Mouse (Mus musculus) MEL (cell line): ENCODE measurements at regions not wholly inside any gene's neighbourhood (a gene's known extent, or its start where the extent isn't known, plus 50 kb on each side); places are given as distances from the start of the nearest gene placed in this dataset.

ENCODE experiments used
- DNase-seq: peaks from one replicate; pipeline ENCODE4 v3.0.0; 2011; ENCODE audit warnings: low read depth, low spot score
- H3K27ac ChIP-seq: 2 replicates; pipeline ENCODE4 v1.5.1; 2012; ENCODE audit warnings: low read depth, mild to moderate bottlenecking, control low read depth, low read length, moderate library complexity; ENCODE audit not compliant: control insufficient read depth
- H3K27me3 ChIP-seq, 2 experiments: fragments of 150-350 bp in 1 of 2; sonication (generic) in 1 of 2; 2 replicates each; pipeline ENCODE4 v1.6.1; 2012; ENCODE audit warnings: low read length in 2 of 2, mild to moderate bottlenecking in 2 of 2, improper control_type of control experiment in 1 of 2, moderate library complexity in 1 of 2; ENCODE audit not compliant: insufficient read depth in 2 of 2, control insufficient read depth in 1 of 2
- H3K36me3 ChIP-seq, 2 experiments: 2 replicates each; pipeline ENCODE4 v1.6.1; 2012 to 2014; ENCODE audit warnings: low read length in 2 of 2, improper control_type of control experiment in 1 of 2, inconsistent platforms in 1 of 2, mild to moderate bottlenecking in 1 of 2; ENCODE audit not compliant: insufficient read depth in 2 of 2, control insufficient read depth in 1 of 2
- H3K4me1 ChIP-seq, 2 experiments: fragments of 150-350 bp in 1 of 2; sonication (generic) in 1 of 2; 2 replicates each; pipeline ENCODE4 v1.6.1; 2012; ENCODE audit warnings: low read length in 2 of 2, improper control_type of control experiment in 1 of 2, mild to moderate bottlenecking in 1 of 2; ENCODE audit not compliant: insufficient read depth in 2 of 2, control insufficient read depth in 1 of 2
- H3K4me3 ChIP-seq, 2 experiments: fragments of 150-350 bp in 1 of 2; sonication (generic) in 1 of 2; 2 replicates each; pipeline ENCODE4 v1.5.1; 2012; ENCODE audit warnings: low read depth in 2 of 2, low read length in 2 of 2, mild to moderate bottlenecking in 2 of 2, moderate library complexity in 2 of 2, control low read depth in 1 of 2, improper control_type of control experiment in 1 of 2; ENCODE audit not compliant: control insufficient read depth in 1 of 2, insufficient read depth in 1 of 2
- H3K79me2 ChIP-seq: 2 replicates; pipeline ENCODE4 v1.6.1; 2012; ENCODE audit warnings: mild to moderate bottlenecking, low read length, moderate library complexity; ENCODE audit not compliant: control insufficient read depth, poor library complexity, insufficient read depth
- H3K9ac ChIP-seq: 2 replicates; pipeline ENCODE4 v1.6.1; 2012; ENCODE audit warnings: low read depth, mild to moderate bottlenecking, control low read depth, low read length, moderate library complexity; ENCODE audit not compliant: control insufficient read depth, poor library complexity, severe bottlenecking
- H3K9me3 ChIP-seq: fragments of 150-350 bp; sonication (generic); replicated peaks from 2 replicates; pipeline ENCODE4 v1.6.1; 2012; ENCODE audit warnings: mild to moderate bottlenecking, low read length, improper control_type of control experiment, moderate library complexity; ENCODE audit not compliant: insufficient read depth
- BHLHE40 ChIP-seq: IDR thresholded peaks from 2 replicates; pipeline ENCODE4 v1.6.1; 2012; ENCODE audit warnings: low read depth, mild to moderate bottlenecking, inconsistent platforms, low read length, improper control_type of control experiment, borderline replicate concordance
- CHD1 ChIP-seq: IDR thresholded peaks from 2 replicates; pipeline ENCODE4 v1.6.1; 2012; ENCODE audit warnings: low read depth, mild to moderate bottlenecking, inconsistent platforms, low read length, improper control_type of control experiment
- CHD2 ChIP-seq: IDR thresholded peaks from 2 replicates; pipeline ENCODE4 v1.6.1; 2011; ENCODE audit warnings: low read length, improper control_type of control experiment
- CTCF ChIP-seq, 3 experiments: IDR thresholded peaks in 2 of 3; conservative IDR thresholded peaks in 1 of 3; 2 replicates each; pipeline ENCODE4 v1.5.1; 2011 to 2012; ENCODE audit warnings: low read length in 3 of 3, low read depth in 2 of 3, mild to moderate bottlenecking in 2 of 3, improper control_type of control experiment in 1 of 3, inconsistent platforms in 1 of 3, mixed read lengths in 1 of 3, moderate library complexity in 1 of 3; ENCODE audit not compliant: control insufficient read depth in 1 of 3, insufficient read depth in 1 of 3, poor library complexity in 1 of 3, severe bottlenecking in 1 of 3
- E2F4 ChIP-seq: IDR thresholded peaks from 2 replicates; pipeline ENCODE4 v1.6.1; 2011; ENCODE audit warnings: low read depth, low read length, improper control_type of control experiment, borderline replicate concordance
- ELF1 ChIP-seq: IDR thresholded peaks from 2 replicates; pipeline ENCODE4 v1.6.1; 2014; ENCODE audit warnings: low read depth, mild to moderate bottlenecking, inconsistent platforms, low read length, improper control_type of control experiment, moderate library complexity
- EP300 ChIP-seq, 2 experiments: IDR thresholded peaks; 2 replicates each; pipeline ENCODE4 v1.6.1; 2011; ENCODE audit warnings: improper control_type of control experiment in 2 of 2, low read length in 2 of 2, low read depth in 1 of 2, mild to moderate bottlenecking in 1 of 2
- GABPA ChIP-seq: IDR thresholded peaks from 2 replicates; pipeline ENCODE4 v1.6.1; 2012; ENCODE audit warnings: low read depth, mild to moderate bottlenecking, inconsistent platforms, low read length, improper control_type of control experiment, moderate library complexity
- GATA1 ChIP-seq: IDR thresholded peaks from 2 replicates; pipeline ENCODE4 v1.6.1; 2011; ENCODE audit warnings: low read depth, low read length, improper control_type of control experiment
- HCFC1 ChIP-seq: IDR thresholded peaks from 2 replicates; pipeline ENCODE4 v1.6.1; 2012; ENCODE audit warnings: low read depth, mild to moderate bottlenecking, inconsistent platforms, low read length, improper control_type of control experiment, moderate library complexity
- JUND ChIP-seq: IDR thresholded peaks from 2 replicates; pipeline ENCODE4 v1.6.1; 2011; ENCODE audit warnings: low read depth, mild to moderate bottlenecking, improper control_type of control experiment, low read length
- KAT2A ChIP-seq: conservative IDR thresholded peaks from 2 replicates; pipeline ENCODE4 v1.6.1; 2012; ENCODE audit warnings: low read depth, low read length, improper control_type of control experiment, inconsistent platforms
- MAFK ChIP-seq: IDR thresholded peaks from 2 replicates; pipeline ENCODE4 v1.6.1; 2011; ENCODE audit warnings: low read depth, mild to moderate bottlenecking, low read length, improper control_type of control experiment, borderline replicate concordance
- MEF2A ChIP-seq: IDR thresholded peaks from 2 replicates; pipeline ENCODE4 v1.6.1; 2014; ENCODE audit warnings: low read depth, mild to moderate bottlenecking, inconsistent platforms, low read length, improper control_type of control experiment; ENCODE audit not compliant: poor library complexity, insufficient replicate concordance, severe bottlenecking; ENCODE audit errors: extremely low read depth
- MXI1 ChIP-seq: IDR thresholded peaks from 2 replicates; pipeline ENCODE4 v1.6.1; 2011; ENCODE audit warnings: mild to moderate bottlenecking, low read depth, low read length, improper control_type of control experiment
- MYC ChIP-seq: IDR thresholded peaks from 2 replicates; pipeline ENCODE4 v1.6.1; 2011; ENCODE audit warnings: low read depth, mild to moderate bottlenecking, low read length, improper control_type of control experiment, moderate library complexity
- NELFE ChIP-seq: IDR thresholded peaks from 2 replicates; pipeline ENCODE4 v1.6.1; 2011; ENCODE audit warnings: low read depth, low read length, improper control_type of control experiment
- NRF1 ChIP-seq: IDR thresholded peaks from 2 replicates; pipeline ENCODE4 v1.6.1; 2014; ENCODE audit warnings: low read depth, mild to moderate bottlenecking, inconsistent platforms, low read length, improper control_type of control experiment, moderate library complexity; ENCODE audit not compliant: poor library complexity, insufficient read depth, severe bottlenecking
- POLR2AphosphoS5 ChIP-seq: IDR thresholded peaks from 2 replicates; pipeline ENCODE4 v1.6.1; 2012; ENCODE audit warnings: low read depth, borderline replicate concordance, mild to moderate bottlenecking, inconsistent platforms, low read length, moderate library complexity, mixed read lengths
- RAD21 ChIP-seq: IDR thresholded peaks from 2 replicates; pipeline ENCODE4 v1.6.1; 2011; ENCODE audit warnings: mild to moderate bottlenecking, low read depth, low read length, improper control_type of control experiment
- RCOR1 ChIP-seq: IDR thresholded peaks from 2 replicates; pipeline ENCODE4 v1.6.1; 2012; ENCODE audit warnings: low read depth, mild to moderate bottlenecking, inconsistent platforms, low read length, improper control_type of control experiment
- SIN3A ChIP-seq: IDR thresholded peaks from 2 replicates; pipeline ENCODE4 v1.6.1; 2012; ENCODE audit warnings: low read length, improper control_type of control experiment, inconsistent platforms
- SMC3 ChIP-seq: IDR thresholded peaks from 2 replicates; pipeline ENCODE4 v1.6.1; 2011; ENCODE audit warnings: low read depth, low read length, improper control_type of control experiment
- TAL1 ChIP-seq: IDR thresholded peaks from 2 replicates; pipeline ENCODE4 v1.6.1; 2012; ENCODE audit warnings: mild to moderate bottlenecking, inconsistent platforms, low read length, moderate library complexity, mixed read lengths
- TBP ChIP-seq: IDR thresholded peaks from 2 replicates; pipeline ENCODE4 v1.8.0; 2011; ENCODE audit warnings: low read depth, low read length, improper control_type of control experiment
- UBTF ChIP-seq: IDR thresholded peaks from 2 replicates; pipeline ENCODE4 v1.6.1; 2012; ENCODE audit warnings: low read depth, mild to moderate bottlenecking, inconsistent platforms, low read length, improper control_type of control experiment, moderate library complexity, borderline replicate concordance; ENCODE audit not compliant: insufficient read depth
- USF2 ChIP-seq, 2 experiments: IDR thresholded peaks; 2 replicates each; pipeline ENCODE4 v1.6.1; 2011 to 2012; ENCODE audit warnings: improper control_type of control experiment in 2 of 2, low read length in 2 of 2, borderline replicate concordance in 1 of 2, inconsistent platforms in 1 of 2, low read depth in 1 of 2, mild to moderate bottlenecking in 1 of 2; ENCODE audit not compliant: insufficient read depth in 1 of 2
- ZKSCAN1 ChIP-seq: IDR thresholded peaks from 2 replicates; pipeline ENCODE4 v1.6.1; 2012; ENCODE audit warnings: low read depth, mild to moderate bottlenecking, inconsistent platforms, low read length, improper control_type of control experiment, moderate library complexity
- ZMIZ1 ChIP-seq: IDR thresholded peaks from 2 replicates; pipeline ENCODE4 v1.6.1; 2012; ENCODE audit warnings: low read depth, mild to moderate bottlenecking, inconsistent platforms, low read length, improper control_type of control experiment, moderate library complexity

DNA sequence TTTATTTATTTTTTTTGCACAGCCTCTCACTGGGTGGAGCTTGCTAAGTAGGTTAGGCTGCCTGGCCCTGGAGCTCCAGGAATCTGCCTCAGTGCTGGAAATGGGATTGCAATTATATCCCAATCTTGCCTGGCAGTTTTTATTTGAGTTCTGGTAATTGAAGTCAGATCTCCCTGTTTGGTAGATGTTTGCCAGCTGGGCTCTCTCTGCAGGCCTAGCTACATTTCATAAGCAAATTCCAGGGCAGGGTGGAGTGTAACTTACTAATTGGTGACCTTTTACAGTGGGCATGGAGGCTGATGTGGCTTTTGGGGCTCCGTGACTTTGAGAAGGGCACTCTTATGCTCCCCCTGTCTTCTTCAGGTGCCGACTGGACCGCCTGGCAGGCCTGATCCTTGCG is 252.6 kb upstream of the Stt3b start:
- H3K27ac ChIP-seq, result no peak overlapping the region
- no peak for TF ChIP-seq MXI1
- no peak for TF ChIP-seq MAFK
- TF ChIP-seq RAD21, result no peak
- TF ChIP-seq SMC3, result no peak
- TF ChIP-seq CTCF (IDR thresholded peaks at IDR 0.05 in 2 of 3, conservative IDR thresholded peaks at IDR 0.05 in 1 of 3; ENCODE audit: control insufficient read depth in 1 of 3, insufficient read depth in 1 of 3, low read depth in 2 of 3, low read length in 3 of 3, poor library complexity in 1 of 3, severe bottlenecking in 1 of 3), result no peak
- no peak for TF ChIP-seq CHD1
- TF ChIP-seq USF2 (IDR thresholded peaks at IDR 0.05; ENCODE audit: borderline replicate concordance in 1 of 2, insufficient read depth in 1 of 2, low read depth in 1 of 2, low read length in 2 of 2), result no peak
- no peak for TF ChIP-seq CHD2
- no peak for TF ChIP-seq E2F4
- no peak for TF ChIP-seq ZKSCAN1
- TF ChIP-seq KAT2A, result no peak
- no peak for TF ChIP-seq POLR2AphosphoS5
- no peak for TF ChIP-seq MEF2A
- no peak for TF ChIP-seq NRF1
- no peak for TF ChIP-seq ZMIZ1
- H3K9ac ChIP-seq, result no peak overlapping the region
- no peaks in the 10 kb centered on the region for H3K9me3 ChIP-seq
- no peak overlapping the region for H3K4me3 ChIP-seq
- no peaks in the 10 kb centered on the region for H3K79me2 ChIP-seq
- no peak for DNase-seq
- no peaks in the 10 kb centered on the region for H3K36me3 ChIP-seq
- no peaks in the 10 kb centered on the region for H3K27me3 ChIP-seq
- H3K4me1 ChIP-seq, result no peaks in the 10 kb centered on the region

DNA sequence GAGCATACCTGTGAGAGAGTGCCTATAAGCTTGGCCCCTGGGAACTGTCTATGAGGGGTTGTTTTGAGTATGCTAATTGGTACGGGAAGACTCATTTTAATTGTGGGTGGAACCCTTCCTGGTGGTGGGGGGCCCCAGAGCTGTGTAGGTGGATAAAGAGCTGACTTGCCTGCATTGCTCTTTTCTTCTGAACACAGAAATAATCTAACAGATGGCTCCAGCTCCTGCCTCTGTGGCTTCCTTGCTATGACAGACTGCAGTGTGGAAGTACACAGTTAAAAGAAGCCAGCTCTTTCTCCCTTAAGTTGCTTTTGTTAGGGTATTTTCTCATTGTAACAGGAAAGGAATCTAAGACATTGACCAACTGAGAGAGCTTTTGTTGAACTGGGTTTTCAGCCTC is 254.1 kb upstream of the Stt3b start:
- TF ChIP-seq HCFC1, result no peak
- no peak for TF ChIP-seq UBTF
- no peak for TF ChIP-seq CHD2
- no peak for TF ChIP-seq TAL1
- TF ChIP-seq KAT2A, result no peak
- TF ChIP-seq NELFE, result no peak
- TF ChIP-seq POLR2AphosphoS5, result no peak
- no peak for TF ChIP-seq EP300 (IDR thresholded peaks at IDR 0.05; ENCODE audit: low read depth in 1 of 2, low read length in 2 of 2)
- TF ChIP-seq E2F4, result no peak
- no peak for TF ChIP-seq RCOR1
- TF ChIP-seq NRF1, result no peak
- no peak for TF ChIP-seq GATA1
- TF ChIP-seq RAD21, result no peak
- TF ChIP-seq SIN3A, result no peak
- TF ChIP-seq TBP, result no peak
- no peak for TF ChIP-seq GABPA
- TF ChIP-seq MYC, result no peak
- TF ChIP-seq BHLHE40, result no peak
- no peak for TF ChIP-seq JUND
- TF ChIP-seq ELF1, result no peak
- no peak for DNase-seq
- no peaks in the 10 kb centered on the region for H3K4me1 ChIP-seq

More for the DNA sequence above, 254.1 kb upstream of the Stt3b start:
- no peaks in the 10 kb centered on the region for H3K79me2 ChIP-seq
- no peaks in the 10 kb centered on the region for H3K9me3 ChIP-seq
- no peaks in the 10 kb centered on the region for H3K27me3 ChIP-seq
- no peak overlapping the region for H3K27ac ChIP-seq
- no peak overlapping the region for H3K4me3 ChIP-seq
- no peak overlapping the region for H3K9ac ChIP-seq
- no peaks in the 10 kb centered on the region for H3K36me3 ChIP-seq
